Mouse (Mus musculus): ENCODE measurements around the gene Stard10.

- TF ChIP-seq POLR2A (IDR thresholded peaks at IDR 0.05; ENCODE audit: insufficient read depth, low read depth, low read length) (no peak), CTCF (IDR thresholded peaks at IDR 0.05; ENCODE audit: insufficient read depth, low read depth, low read length) (no peak)
These were observed 44.3 kb upstream of the Stard10 start for GRCm38 (mm10) chr7:101272466-101273160.

All from olfactory bulb, adult 2 months (tissue).